Mouse (Mus musculus): ENCODE measurements around the gene Ptbp1.

The Ptbp1 gene

GRCm38 (mm10) chr10:79834769-79835398 lies 19.3 kb upstream of the Ptbp1 start:
- DNase-seq (ENCODE audit: low spot score in 2 of 2): peak; percentile 62 to 86

DNA sequence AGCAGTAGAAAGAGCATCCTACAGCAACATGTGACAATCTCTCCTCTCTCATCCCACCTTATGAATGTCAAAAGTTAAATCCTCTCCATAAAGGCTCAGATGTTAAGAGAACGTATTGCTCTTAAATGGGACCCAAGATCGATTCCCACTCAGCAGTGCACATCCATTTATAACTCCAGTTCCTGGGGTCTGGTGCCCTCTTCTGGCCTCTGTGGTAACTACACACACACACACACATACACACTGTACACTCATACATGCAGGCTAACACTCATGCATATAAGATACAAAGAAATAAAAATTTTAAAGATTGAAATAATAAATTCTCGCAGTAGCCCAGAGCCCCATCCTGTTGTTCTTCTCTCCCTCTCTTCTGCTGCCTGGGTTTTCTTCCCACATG lies 17.3 kb upstream of the Ptbp1 start:
- no peak for DNase-seq (ENCODE audit: low spot score in 2 of 2)

GRCm38 (mm10) chr10:79838151-79838550 lies 16.1 kb upstream of the Ptbp1 start:
- DNase-seq (ENCODE audit: low spot score in 2 of 2): no peak

- DNase-seq (ENCODE audit: low spot score in 2 of 2): no peak
Observed at GRCm38 (mm10) chr10:79840091-79840490, 14.1 kb upstream of the Ptbp1 start.

- DNase-seq (ENCODE audit: low spot score in 2 of 2): no peak
Observed at GRCm38 (mm10) chr10:79840644-79841551, 13.3 kb upstream of the Ptbp1 start.

- DNase-seq (ENCODE audit: low spot score in 2 of 2): no peak
Observed at GRCm38 (mm10) chr10:79842322-79842721, 11.9 kb upstream of the Ptbp1 start.

DNA sequence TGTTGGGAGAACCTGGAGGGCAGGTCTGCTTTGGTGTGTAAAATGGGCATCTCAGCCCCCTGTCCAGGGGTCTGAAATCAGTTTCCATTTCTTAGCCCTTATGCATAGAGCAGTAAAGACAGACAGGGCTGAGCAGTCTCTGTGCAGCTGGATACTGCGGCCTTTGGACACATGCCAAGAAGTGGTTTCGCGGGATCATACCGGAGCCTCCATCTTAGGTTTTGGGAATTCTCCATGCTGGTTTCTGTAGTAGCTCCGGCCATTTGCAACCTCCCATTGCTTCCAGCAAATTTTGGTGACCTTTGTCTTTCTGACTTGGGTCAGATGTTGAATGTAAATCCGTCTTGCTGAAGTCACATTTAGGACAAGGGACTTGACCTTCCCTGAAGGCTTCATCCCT lies 10.8 kb upstream of the Ptbp1 start:
- DNase-seq (ENCODE audit: low spot score in 2 of 2): no peak

- no peak for DNase-seq (ENCODE audit: low spot score in 2 of 2)
Observed at GRCm38 (mm10) chr10:79846553-79846952, 7.7 kb upstream of the Ptbp1 start.

GRCm38 (mm10) chr10:79849941-79850628 lies 4.1 kb upstream of the Ptbp1 start:
- no peak for DNase-seq (ENCODE audit: low spot score in 2 of 2)

DNA sequence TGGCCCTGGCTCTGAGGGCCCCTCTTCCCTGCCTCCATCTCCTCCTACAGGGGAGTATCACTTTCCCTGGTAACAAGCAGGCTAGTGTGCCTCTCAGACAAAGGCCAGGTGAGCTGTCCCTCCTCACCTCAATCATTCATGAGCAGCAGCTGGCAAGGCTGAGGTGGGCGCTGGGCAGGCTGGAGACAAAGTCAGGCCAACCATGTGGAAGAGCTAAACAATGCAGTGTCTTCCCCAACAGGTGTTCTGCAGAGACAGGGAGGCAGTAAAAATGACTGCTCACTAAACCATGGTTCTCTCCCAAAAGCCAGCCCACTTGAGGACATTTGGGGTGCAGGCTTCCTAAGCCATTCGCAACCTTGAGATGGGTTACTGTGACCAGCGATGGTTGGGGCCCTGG lies 2.6 kb upstream of the Ptbp1 start:
- no peak for DNase-seq (ENCODE audit: low spot score in 2 of 2)

DNA sequence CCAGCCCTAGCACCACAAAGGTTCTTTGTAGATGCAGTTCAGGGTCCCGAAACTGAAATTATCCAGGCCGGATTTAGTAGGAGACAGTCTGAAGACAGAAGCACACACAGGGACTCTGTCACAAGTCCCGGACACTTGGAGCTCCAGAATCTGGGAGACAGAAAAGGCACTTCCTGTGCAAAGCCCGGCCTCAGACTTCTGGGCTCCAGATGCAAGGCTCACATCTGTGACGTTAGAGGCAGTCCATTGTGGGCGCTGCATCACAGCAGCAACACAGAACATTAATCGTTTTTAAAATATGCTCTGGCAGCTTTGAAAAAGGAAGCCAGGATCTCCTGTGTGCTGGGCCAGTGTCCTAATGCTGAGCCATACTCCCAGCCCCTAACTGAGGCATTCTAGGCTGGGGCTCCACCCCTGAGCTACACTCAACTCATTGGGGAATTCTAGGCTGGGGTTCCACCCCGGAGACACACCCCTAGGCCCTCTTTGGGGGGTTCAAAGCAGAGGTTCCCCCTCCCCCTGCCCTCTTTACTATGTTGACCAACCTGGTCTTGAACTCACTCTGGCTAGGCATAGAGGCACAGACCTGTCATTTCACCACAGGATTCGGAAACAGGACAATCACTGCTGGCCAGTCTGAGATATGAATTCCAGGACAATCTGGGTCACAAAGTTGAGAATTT lies 2.0 kb upstream of the Ptbp1 start:
- DNase-seq (ENCODE audit: low spot score in 2 of 2): no peak

DNA sequence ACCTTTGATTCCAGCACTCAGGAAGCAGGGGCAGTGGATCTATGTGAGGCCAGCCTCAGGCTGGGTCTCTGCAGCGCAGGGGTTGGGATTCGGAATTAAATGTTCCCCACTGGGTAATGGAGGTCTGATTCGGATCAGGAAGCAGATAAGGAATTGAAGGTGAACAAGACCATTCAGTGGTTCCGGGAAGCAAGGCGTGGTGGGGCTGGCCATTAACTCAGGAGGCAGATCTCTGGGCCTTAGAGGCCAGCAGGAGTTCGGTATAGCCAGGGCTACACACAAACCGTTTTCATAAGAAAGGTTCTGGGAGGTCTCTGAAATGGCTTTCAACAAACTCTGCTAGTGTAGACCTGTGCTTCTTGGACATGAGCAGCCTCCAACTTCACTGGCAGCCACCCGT lies 1.4 kb upstream of the Ptbp1 start:
- DNase-seq (ENCODE audit: low spot score in 2 of 2): no peak

GRCm38 (mm10) chr10:79853392-79853791 lies 835 bp upstream of the Ptbp1 start:
- peak; percentile 60 to 80 for DNase-seq (ENCODE audit: low spot score in 2 of 2)

GRCm38 (mm10) chr10:79854801-79855541 lies 744 bp downstream of the Ptbp1 start:
- peak; percentile 74 to 77 for DNase-seq (ENCODE audit: low spot score in 2 of 2)

GRCm38 (mm10) chr10:79855558-79856184 lies 1.4 kb downstream of the Ptbp1 start:
- peak; percentile 47 to 55 for DNase-seq (ENCODE audit: low spot score in 2 of 2)

DNA sequence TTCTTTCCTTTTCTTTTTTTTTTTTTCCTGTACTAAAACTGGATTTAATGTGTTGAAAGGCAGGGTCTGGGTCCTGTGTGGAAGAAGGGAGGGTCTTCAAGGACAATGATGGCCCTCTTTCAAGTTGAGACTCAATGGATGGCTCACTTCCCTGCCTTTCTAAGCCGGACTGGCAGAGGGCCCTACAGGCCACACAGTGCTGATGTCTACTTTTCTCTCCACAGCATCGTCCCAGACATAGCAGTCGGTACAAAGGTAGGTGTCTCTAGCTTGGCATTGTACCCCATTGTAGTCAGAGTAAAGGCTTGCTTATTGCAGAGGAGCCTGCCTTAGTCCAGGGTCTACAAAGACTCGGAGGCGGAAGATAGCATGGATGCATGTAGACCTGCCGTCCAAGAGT lies 2.1 kb downstream of the Ptbp1 start:
- DNase-seq (ENCODE audit: low spot score in 2 of 2): no peak

DNA sequence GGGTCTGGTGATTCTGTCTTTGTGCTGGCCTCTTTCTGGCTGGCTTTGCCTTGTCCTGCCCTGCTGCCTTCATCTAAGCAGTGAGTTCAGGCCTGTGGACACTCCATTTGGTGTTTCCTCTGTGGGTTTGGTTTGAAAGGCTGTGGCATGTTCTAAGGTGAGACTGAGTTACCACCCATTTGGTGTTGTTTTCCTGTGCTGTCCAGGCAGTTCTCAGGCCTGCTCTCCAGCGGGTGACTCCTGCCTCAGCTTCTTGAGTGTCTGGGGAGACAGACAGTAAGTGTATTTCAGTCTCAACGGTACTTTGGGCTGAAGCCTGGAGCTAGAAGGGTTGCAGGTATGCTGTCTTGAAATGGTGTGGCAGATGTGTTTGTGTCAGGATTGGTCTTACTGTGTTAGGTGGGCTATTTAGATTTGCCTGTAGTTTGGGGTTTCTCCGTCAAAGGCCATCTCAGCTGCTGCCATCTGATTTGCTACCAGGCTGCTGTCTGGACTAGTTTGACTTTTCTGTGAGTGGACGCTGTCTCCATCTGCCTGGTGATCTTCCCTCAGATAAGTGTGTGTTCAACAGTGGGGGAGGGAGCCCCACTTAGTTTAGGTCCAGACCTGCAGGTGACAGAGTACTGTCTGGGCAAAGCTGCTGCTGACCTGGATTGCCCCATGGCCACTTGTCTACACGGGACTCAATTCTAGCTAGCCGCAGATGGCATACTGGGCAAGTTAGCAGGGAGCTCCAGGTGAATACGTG lies 2.7 kb downstream of the Ptbp1 start:
- DNase-seq (ENCODE audit: low spot score in 2 of 2): no peak

GRCm38 (mm10) chr10:79857452-79857811 lies 3.2 kb downstream of the Ptbp1 start:
- peak; percentile 45 to 71 for DNase-seq (ENCODE audit: low spot score in 2 of 2)

DNA sequence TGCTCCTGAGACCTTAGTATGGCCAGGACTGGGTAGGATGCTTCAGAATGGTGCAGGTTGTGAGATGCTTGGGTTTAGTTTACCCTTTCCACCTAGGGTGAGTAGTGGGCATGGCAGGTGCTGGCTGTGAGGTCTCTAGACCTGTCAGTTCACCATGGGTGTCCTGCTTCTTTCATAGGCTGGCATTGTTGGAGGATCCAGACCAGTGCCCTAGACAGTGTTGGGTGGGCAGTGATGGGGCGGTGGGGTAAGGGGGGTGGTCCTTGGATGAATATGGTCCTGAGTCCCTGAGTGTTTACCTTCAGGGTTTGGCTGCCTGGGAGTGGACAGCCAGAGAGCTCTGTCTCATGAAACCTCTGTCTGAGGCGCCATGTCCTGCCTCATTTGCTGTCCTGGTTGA lies 3.7 kb downstream of the Ptbp1 start:
- no peak for DNase-seq (ENCODE audit: low spot score in 2 of 2)

DNA sequence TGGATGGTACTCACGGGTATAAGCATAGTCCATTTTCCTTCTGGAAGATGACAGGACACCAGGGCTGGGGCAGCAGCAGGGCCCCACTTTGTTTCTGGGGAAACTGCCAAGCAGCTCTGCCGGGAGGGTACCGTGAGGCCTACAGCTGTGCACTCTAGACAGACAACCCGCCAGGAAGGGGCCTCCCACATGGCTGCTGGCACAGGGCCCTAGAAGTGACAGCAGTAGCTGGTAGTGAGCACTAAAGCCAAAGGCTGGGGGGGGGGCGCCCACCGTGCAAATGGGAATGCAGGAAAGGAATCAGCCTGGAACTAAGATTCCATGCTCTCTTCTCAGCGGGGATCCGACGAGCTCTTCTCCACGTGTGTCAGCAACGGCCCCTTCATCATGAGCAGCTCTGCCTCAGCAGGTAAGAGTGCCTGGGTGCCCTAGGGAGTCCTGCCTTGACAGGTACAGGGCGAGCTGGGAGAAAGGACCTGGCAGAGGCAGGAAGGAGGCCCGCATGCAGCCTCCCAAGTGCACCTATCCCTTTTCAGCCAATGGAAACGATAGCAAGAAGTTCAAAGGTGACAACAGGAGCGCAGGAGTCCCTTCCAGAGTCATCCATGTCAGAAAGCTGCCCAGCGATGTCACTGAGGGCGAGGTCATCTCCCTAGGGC lies 4.3 kb downstream of the Ptbp1 start:
- DNase-seq (ENCODE audit: low spot score in 2 of 2): no peak

All from spleen, postnatal 10 days (tissue).